Mouse (Mus musculus) cerebellum, adult 9-11 months (tissue): Measurements from ENCODE around the gene Ube2e2.
A peak's percentile ranks its signal among the peaks of the same experiment; 100 is the strongest.
"Not testable (repeated sequence)": the region's sequence is repeated elsewhere in the genome, so short reads cannot be mapped to it uniquely, and the experiment has no call there.

ENCODE experiments used
- DNase-seq: peaks from one replicate; pipeline ENCODE4 v3.0.0; 2022

The Ube2e2 gene

GRCm38 (mm10) chr14:18720601-18721591 lies 173.2 kb downstream of the Ube2e2 start:
- no peak for DNase-seq

GRCm38 (mm10) chr14:18716970-18717369 lies 177.1 kb downstream of the Ube2e2 start:
- no peak for DNase-seq

DNA sequence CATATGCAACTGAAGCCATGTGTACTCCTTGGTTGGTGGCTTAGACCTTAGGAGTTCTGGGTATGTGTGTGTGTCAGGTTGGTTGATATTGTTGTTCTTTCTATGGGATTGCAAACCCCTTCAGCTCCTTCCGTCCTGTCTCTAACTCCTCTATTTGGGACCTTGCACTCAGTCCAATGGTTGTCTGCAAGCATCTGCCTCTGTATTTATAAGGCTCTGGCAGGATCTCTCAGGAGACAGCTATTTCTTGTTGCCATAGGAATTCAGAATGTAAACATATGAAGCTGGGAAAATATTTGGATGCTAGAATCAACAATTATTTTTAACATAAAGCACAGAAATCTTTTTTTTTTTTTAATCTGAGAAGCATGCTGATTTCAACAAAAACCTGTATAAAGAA lies 178.5 kb downstream of the Ube2e2 start:
- DNase-seq: no peak

- DNase-seq: no peak
Measured at GRCm38 (mm10) chr14:18697662-18698225, 196.3 kb downstream of the Ube2e2 start.

DNA sequence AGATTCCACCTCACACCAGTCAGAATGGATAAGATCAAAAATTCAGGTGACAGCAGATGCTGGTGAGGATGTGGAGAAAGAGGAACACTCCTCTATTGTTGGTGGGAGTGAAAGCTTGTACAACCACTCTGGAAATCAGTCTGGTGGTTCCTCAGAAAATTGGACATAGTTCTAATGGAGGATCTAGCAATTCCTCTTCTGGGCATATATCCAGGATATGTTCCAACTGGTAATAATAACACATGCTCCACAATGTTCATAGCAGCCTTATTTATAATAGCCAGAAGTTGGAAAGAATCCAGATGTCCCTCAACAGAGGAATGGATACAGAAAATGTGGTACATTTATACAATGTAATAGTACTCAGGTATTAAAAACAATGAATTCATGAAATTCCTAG lies 197.6 kb downstream of the Ube2e2 start:
- DNase-seq: not testable (repeated sequence)

DNA sequence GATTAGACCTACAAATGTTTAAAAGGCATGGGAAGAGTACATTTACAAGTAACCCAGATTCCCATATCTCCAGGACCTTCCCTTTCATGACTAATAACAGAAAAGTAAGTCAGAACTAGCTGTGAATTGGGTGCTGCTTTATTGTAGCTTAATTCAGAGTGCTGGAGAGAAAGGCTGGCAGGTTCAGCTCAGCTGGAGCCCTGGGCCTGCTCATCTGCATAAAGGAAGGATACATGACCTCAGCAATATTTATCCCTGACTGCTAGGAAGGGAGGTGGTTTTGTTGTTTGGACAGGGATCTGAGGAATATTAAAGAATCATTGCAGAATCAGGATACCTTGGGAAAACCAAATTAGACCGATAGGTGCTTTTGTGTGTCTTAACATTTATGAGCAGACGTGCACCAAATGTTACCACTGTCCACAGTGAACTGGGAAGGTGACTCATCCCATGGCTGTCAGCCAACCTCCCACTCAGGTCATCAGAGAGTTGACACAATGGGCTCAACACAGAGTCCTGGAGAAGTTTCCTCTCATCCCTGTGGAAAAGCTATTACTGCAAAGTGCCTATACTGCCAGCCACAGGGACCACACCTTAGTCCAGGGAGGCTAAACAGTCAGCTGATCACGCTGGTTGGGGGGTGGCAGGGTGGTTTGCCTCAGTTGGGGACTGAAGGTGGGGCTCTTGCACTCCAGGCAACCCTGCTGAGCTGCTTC lies 215.8 kb downstream of the Ube2e2 start:
- peak; percentile 59 for DNase-seq

- no peak for DNase-seq
Measured at GRCm38 (mm10) chr14:18670712-18671111, 223.4 kb downstream of the Ube2e2 start.

GRCm38 (mm10) chr14:18669301-18669935 lies 224.6 kb downstream of the Ube2e2 start:
- DNase-seq: no peak

GRCm38 (mm10) chr14:18668309-18668708 lies 225.8 kb downstream of the Ube2e2 start:
- not testable (repeated sequence) for DNase-seq

GRCm38 (mm10) chr14:18667755-18668154 lies 226.3 kb downstream of the Ube2e2 start:
- DNase-seq: no peak

DNA sequence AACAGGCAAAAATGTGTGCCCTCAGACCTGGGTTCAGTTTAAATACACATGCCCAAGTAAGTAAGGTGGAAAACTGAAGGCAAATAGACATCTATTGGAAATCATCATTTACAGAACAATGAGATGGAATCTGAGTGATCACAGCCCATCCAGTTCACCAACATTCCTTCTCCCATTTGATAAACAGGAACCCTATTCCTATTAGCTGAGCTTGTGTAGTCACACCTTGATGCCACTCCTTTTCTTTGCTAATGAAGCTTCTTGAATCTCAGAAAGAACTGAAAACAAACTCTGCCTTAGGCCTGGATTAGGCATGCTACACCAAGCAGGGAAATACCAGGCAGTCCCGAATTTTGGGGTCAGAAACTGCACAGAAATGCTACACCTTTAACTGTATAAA lies 227.8 kb downstream of the Ube2e2 start:
- DNase-seq: no peak

DNA sequence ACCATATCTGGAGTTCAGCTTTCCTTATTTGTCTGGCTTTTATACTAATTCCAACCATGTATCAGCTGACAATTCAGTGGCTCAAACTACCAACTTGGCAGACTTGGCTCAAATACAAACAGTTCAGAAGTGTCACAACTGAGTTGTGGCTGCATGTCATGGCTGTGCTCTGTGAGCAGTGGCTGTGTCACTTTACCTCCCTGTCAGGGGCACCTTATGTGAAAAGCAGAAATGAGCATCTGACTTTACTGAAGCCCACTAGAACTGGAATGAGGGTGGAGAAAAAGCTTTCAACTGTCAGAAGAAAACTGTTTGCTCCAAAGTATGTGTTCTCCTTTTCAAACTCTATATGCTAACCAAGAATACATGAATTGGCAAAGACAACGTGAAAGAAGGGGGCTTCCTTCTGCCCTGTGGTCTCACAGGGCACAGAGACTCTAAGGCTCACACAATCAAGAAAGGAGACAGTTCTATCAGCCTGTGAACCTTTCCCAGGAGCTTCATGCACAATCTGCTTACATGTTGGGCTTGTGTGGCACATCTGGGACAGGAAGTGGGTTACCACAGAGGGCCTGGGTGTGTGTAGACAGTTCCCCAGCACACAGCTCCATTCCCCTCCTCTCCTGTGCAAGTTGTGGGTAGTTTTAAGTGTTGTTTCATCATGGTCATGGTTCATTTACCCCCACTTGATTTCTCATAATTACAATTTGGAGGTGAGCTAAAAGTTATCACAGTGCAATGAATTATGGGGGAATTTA lies 228.6 kb downstream of the Ube2e2 start:
- DNase-seq: no peak

- DNase-seq: no peak
Measured at GRCm38 (mm10) chr14:18663666-18664065, 230.4 kb downstream of the Ube2e2 start.

GRCm38 (mm10) chr14:18657777-18658753 lies 236.0 kb downstream of the Ube2e2 start:
- DNase-seq: no peak

- DNase-seq: peak; percentile 36
Measured at GRCm38 (mm10) chr14:18649123-18649675, 244.9 kb downstream of the Ube2e2 start.

DNA sequence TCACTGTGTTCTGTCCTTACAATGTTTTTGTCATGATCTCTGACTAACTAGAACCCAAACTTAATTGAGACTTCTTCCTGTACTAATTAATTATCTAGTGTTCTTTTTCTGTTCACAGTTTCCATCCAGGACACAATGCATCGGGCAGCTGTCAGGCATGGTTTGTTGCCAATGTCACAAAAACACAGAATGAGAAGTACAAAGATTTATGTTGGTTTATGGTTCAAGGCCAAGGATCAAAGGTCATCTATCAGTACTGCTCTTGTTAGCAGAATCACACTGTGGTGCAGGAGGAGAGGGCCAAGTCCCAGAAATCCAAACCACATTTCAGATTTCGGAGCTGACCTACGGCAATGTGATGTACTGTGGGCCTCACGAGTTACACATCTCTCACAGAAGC lies 252.4 kb downstream of the Ube2e2 start:
- no peak for DNase-seq

- no peak for DNase-seq
Measured at GRCm38 (mm10) chr14:18638753-18639456, 255.2 kb downstream of the Ube2e2 start.

GRCm38 (mm10) chr14:18637739-18638138 lies 256.3 kb downstream of the Ube2e2 start:
- no peak for DNase-seq

DNA sequence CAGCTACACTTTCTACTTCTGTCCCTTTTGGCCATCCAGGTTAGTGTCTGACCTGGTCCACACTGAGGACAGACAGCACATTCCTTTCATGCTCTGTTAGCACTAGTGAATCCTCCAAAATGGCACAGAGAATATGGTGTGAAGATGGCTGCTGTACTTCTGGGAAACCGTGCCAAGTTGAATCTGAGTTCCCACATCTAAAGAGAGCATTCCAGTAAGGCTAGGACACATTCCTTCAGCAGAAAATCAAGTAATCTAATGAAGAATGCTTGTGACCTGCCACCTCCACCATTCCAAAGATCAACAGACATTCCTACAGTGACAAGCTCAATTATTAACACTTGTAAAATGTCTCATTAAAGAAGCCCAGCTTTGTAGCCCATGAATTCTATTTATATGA lies 265.9 kb downstream of the Ube2e2 start:
- DNase-seq: no peak

- no peak for DNase-seq
Measured at GRCm38 (mm10) chr14:18618603-18619002, 275.5 kb downstream of the Ube2e2 start.
